Mouse (Mus musculus): Measurements from ENCODE around the gene Tecta. TPM values are rescaled to one million over a fixed set of nuclear protein-coding genes. Genes with fewer than 3 reads are reported as not detected.

Gene Tecta
- polyA plus RNA-seq, 1 experiment, result 0.03 TPM

DNA sequence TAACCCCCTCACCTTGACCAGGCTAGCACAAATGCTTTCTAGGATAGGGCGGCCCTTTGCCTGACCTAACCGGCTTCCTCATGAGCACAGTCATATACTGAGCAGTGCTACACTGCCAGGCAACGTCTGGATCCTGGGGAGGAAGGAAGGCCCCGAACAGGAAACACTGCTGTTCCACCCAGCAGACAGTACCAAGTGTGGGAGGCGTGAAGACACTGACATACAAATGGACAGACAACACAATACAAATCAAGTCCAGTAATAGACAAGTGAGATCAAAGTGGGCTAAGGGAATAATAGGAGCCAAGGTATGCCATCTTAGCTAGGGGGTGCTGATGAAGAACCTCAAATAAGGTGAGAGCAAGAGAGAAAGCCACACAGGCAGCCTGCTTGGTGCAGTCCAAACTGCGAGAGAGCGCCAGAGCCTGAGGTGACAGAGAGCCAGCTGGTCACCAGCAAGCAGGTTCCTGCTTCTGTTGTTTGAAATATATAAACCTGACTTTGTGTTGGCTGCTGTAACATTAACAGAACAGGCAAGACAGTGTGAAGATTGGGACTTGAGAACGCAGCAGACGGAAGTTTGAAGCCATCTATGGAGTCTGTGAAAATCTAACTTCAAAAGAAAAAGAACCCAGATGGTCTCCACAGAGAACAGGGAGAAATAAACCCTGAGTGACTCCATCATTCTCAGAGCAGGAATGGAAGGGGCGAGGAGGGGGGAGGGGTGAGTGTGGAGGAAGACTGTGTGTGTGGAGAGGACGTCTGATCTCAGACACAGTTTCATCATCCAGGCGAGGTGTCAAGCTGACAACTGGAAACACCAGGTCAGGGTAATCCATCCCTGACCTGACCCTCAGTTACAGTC, 28.6 kb upstream of the Tecta start:
- Histone ChIP-seq H3K36me3 (ENCODE audit: control insufficient read depth, insufficient read depth, low read length) (peaks cover 30% of the 10 kb centered on the region), H3K27ac (ENCODE audit: insufficient read depth, low read depth, low read length) (no peak overlapping the region), H3K4me1 (ENCODE audit: control insufficient read depth, insufficient read depth, insufficient read length, low read length) (no peaks in the 10 kb centered on the region), H3K4me3 (ENCODE audit: low read depth, low read length) (no peak overlapping the region), H3K27me3 (ENCODE audit: control insufficient read depth, insufficient read depth, low read length) (no peaks in the 10 kb centered on the region)
- no peak for TF ChIP-seq POLR2A (IDR thresholded peaks at IDR 0.05; ENCODE audit: low read depth, low read length)
- TF ChIP-seq CTCF (IDR thresholded peaks at IDR 0.05; ENCODE audit: extremely low read depth, insufficient read length, insufficient replicate concordance, low read depth, low read length), result no peak
- WGBS, result 73% methylated on average over 12 of the region's 12 CpGs

DNA sequence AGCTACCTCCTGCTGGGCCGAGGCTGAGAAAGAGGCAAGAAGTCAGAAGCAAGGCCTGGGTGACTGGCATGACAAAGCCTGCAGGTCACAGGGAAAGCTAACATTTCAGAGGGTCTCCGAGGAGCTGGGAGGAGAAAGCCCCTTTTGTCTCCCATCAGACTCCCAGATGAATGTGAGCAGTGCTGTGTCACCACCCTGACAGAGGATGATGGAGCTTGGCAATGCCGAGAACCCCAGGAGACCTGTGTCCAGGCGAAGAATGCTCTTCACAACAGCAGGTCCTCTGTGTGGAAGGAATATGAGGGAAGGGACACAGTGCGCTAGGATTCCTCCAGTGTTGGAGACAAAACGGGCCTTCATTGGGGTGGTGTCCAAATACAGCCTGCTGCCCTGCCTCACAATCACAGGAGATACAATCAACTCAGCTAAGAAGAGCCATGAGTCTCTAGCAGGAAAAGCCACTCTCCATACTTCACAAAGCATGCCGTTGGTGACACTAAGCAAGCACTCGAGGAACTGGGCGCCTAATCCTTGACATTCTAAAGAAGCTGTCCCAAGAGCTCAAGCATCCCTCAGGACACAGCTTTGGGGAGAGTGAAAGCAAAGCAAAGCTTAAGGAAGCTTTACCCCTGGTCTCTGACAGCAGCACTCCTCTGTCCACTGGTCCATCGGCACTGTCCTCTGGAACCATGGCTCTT, 27.1 kb upstream of the Tecta start:
- Histone ChIP-seq H3K27ac (ENCODE audit: insufficient read depth, low read depth, low read length) (no peak overlapping the region), H3K4me1 (ENCODE audit: control insufficient read depth, insufficient read depth, insufficient read length, low read length) (no peaks in the 10 kb centered on the region), H3K4me3 (ENCODE audit: low read depth, low read length) (no peak overlapping the region), H3K27me3 (ENCODE audit: control insufficient read depth, insufficient read depth, low read length) (no peaks in the 10 kb centered on the region), H3K36me3 (ENCODE audit: control insufficient read depth, insufficient read depth, low read length) (peaks cover 27% of the 10 kb centered on the region)
- TF ChIP-seq POLR2A (IDR thresholded peaks at IDR 0.05; ENCODE audit: low read depth, low read length), result no peak
- TF ChIP-seq CTCF (IDR thresholded peaks at IDR 0.05; ENCODE audit: extremely low read depth, insufficient read length, insufficient replicate concordance, low read depth, low read length), result no peak
- WGBS, result 84% methylated on average over 10 of the region's 10 CpGs

DNA sequence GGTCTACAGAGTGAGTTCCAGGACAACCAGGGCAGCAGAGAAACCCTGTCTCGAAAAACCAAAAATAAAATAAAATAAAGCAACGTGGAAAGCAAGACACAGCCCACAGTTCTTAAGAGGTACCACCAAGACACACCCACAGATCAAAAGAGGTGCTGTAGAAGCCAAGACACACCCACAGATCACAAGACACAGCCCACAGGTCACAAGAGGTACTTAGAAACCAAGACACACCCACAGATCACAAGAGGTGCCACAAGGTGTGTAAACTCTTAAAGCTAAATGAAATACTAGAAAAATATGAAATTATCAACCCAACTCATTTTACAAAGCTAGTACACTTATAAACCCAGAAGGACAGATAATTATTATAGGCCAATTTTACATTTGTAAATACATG, 23.9 kb upstream of the Tecta start:
- Histone ChIP-seq H3K4me1 (ENCODE audit: control insufficient read depth, insufficient read depth, insufficient read length, low read length) (no peaks in the 10 kb centered on the region), H3K4me3 (ENCODE audit: low read depth, low read length) (no peak overlapping the region), H3K27ac (ENCODE audit: insufficient read depth, low read depth, low read length) (no peak overlapping the region), H3K36me3 (ENCODE audit: control insufficient read depth, insufficient read depth, low read length) (peaks cover 14% of the 10 kb centered on the region), H3K27me3 (ENCODE audit: control insufficient read depth, insufficient read depth, low read length) (no peaks in the 10 kb centered on the region)
- WGBS, result 38% methylated on average over 2 of the region's 2 CpGs
- TF ChIP-seq POLR2A (IDR thresholded peaks at IDR 0.05; ENCODE audit: low read depth, low read length) (no peak), CTCF (IDR thresholded peaks at IDR 0.05; ENCODE audit: extremely low read depth, insufficient read length, insufficient replicate concordance, low read depth, low read length) (no peak)

DNA sequence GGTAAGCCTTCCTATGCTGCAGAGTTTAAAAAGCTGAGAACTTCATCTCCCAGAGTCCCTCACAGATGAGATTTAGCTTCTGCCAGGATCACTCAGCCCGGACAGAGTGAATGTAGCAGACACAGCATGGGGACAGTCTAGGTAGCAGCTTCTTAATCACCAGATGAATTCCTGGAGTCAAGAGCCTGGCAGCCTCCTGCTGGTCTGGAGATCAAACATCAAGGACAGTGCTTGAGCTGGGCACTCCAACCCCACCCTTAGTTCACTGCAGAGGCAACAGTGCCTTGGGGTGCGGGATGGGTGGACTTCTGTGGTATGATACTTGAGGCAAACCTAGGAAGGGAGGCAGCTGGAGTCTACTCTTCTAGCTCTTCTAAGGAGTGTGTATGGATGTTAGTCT, 20.0 kb upstream of the Tecta start:
- H3K27me3 ChIP-seq (ENCODE audit: control insufficient read depth, insufficient read depth, low read length), result no peaks in the 10 kb centered on the region
- 95% methylated on average over 2 of the region's 2 CpGs for WGBS
- peaks cover 14% of the 10 kb centered on the region for H3K36me3 ChIP-seq (ENCODE audit: control insufficient read depth, insufficient read depth, low read length)
- no peak for TF ChIP-seq POLR2A (IDR thresholded peaks at IDR 0.05; ENCODE audit: low read depth, low read length)
- no peak for TF ChIP-seq CTCF (IDR thresholded peaks at IDR 0.05; ENCODE audit: extremely low read depth, insufficient read length, insufficient replicate concordance, low read depth, low read length)
- H3K4me3 ChIP-seq (ENCODE audit: low read depth, low read length), result no peak overlapping the region
- H3K4me1 ChIP-seq (ENCODE audit: control insufficient read depth, insufficient read depth, insufficient read length, low read length), result no peaks in the 10 kb centered on the region
- H3K27ac ChIP-seq (ENCODE audit: insufficient read depth, low read depth, low read length), result no peak overlapping the region

DNA sequence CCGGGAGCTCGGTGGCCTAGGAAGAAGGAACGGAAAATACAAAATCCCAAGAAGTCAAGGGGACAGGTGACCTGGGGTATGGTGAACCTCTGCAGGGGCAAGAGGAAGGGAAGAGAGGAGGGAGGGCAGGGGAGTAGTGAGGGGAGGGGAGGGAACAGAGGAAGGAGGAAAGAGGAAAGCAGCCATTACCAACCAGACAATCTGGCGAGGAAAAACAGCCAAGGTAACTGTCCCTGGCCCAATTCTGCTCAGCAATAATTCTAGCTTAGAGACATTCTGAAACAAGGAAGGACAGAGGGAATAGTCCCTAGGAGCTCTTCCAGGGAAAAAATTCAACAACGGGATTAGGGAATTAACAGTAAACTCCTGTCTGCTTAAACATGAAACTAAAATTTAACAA, 19.1 kb upstream of the Tecta start:
- Histone ChIP-seq H3K27me3 (ENCODE audit: control insufficient read depth, insufficient read depth, low read length) (no peaks in the 10 kb centered on the region), H3K27ac (ENCODE audit: insufficient read depth, low read depth, low read length) (no peak overlapping the region), H3K4me3 (ENCODE audit: low read depth, low read length) (no peak overlapping the region), H3K4me1 (ENCODE audit: control insufficient read depth, insufficient read depth, insufficient read length, low read length) (no peaks in the 10 kb centered on the region), H3K36me3 (ENCODE audit: control insufficient read depth, insufficient read depth, low read length) (peaks cover 19% of the 10 kb centered on the region)
- WGBS, result 88% methylated on average over 5 of the region's 5 CpGs
- TF ChIP-seq POLR2A (IDR thresholded peaks at IDR 0.05; ENCODE audit: low read depth, low read length) (no peak), CTCF (IDR thresholded peaks at IDR 0.05; ENCODE audit: extremely low read depth, insufficient read length, insufficient replicate concordance, low read depth, low read length) (no peak)

DNA sequence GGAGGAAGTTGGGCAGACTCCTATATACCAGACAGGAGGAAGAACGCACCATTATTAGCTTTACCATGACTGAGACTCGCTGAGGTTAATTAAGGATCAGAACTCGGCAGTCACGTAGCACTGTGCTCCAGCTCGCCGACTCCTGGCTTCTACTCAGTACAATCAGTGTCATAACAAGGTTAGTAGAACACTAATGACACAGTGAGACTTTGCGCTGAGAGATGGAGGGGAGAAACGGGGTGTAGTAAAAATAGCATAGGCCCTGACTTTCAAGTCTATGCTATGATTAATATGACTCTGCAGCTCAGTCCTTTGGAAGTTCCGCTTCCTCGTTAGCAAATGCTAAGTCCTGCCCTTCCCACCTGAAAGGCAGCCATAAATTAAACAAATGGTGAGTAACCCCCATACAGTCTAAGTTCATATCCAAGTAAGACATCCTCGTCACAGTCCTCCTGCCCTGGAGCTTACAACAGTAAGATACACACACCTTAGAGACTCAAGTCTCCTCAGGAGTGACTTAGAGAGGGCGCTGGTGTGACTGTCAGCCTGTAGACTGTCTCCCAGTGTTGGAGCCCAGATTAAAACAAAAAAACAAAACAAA, 17.7 kb upstream of the Tecta start:
- Histone ChIP-seq H3K4me3 (ENCODE audit: low read depth, low read length) (no peak overlapping the region), H3K4me1 (ENCODE audit: control insufficient read depth, insufficient read depth, insufficient read length, low read length) (no peaks in the 10 kb centered on the region), H3K27me3 (ENCODE audit: control insufficient read depth, insufficient read depth, low read length) (no peaks in the 10 kb centered on the region), H3K27ac (ENCODE audit: insufficient read depth, low read depth, low read length) (no peak overlapping the region), H3K36me3 (ENCODE audit: control insufficient read depth, insufficient read depth, low read length) (peaks cover 15% of the 10 kb centered on the region)
- TF ChIP-seq POLR2A (IDR thresholded peaks at IDR 0.05; ENCODE audit: low read depth, low read length) (no peak), CTCF (IDR thresholded peaks at IDR 0.05; ENCODE audit: extremely low read depth, insufficient read length, insufficient replicate concordance, low read depth, low read length) (no peak)
- 78% methylated on average over 12 of the region's 12 CpGs for WGBS

DNA sequence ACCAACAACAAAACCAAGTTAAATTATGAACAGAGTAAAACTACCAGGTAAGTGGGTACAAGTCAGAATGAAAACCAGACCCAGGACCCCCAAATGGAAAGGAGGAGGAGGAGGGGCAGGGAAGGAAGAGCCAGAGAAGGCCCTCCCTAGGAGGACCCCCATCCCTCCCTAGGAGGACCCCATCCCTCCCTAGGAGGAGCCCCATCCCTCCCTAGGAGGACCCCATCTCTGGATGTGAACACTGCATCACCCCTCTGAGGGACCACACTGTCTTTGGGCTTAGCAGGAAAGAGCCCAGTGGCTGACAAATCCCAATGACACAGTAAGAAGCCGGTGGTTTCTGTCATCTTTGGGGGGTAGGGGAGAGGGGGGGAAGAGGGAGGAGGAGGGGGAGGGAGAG, 15.5 kb upstream of the Tecta start:
- Histone ChIP-seq H3K4me1 (ENCODE audit: control insufficient read depth, insufficient read depth, insufficient read length, low read length) (no peaks in the 10 kb centered on the region), H3K27ac (ENCODE audit: insufficient read depth, low read depth, low read length) (no peak overlapping the region), H3K36me3 (ENCODE audit: control insufficient read depth, insufficient read depth, low read length) (peaks cover 14% of the 10 kb centered on the region), H3K27me3 (ENCODE audit: control insufficient read depth, insufficient read depth, low read length) (no peaks in the 10 kb centered on the region), H3K4me3 (ENCODE audit: low read depth, low read length) (no peak overlapping the region)
- TF ChIP-seq POLR2A (IDR thresholded peaks at IDR 0.05; ENCODE audit: low read depth, low read length) (no peak), CTCF (IDR thresholded peaks at IDR 0.05; ENCODE audit: extremely low read depth, insufficient read length, insufficient replicate concordance, low read depth, low read length) (no peak)
- 60% methylated on average over 1 of the region's 1 CpGs for WGBS
